Mouse (Mus musculus) A20 (cell line): Measurements from ENCODE around the gene Vmn1r236.

Experiments
- DNase-seq: peaks from one replicate; pipeline ENCODE4 v3.0.0-alpha.2; 2011; ENCODE audit warnings: low read depth, low spot score

Vmn1r236 gene

DNA sequence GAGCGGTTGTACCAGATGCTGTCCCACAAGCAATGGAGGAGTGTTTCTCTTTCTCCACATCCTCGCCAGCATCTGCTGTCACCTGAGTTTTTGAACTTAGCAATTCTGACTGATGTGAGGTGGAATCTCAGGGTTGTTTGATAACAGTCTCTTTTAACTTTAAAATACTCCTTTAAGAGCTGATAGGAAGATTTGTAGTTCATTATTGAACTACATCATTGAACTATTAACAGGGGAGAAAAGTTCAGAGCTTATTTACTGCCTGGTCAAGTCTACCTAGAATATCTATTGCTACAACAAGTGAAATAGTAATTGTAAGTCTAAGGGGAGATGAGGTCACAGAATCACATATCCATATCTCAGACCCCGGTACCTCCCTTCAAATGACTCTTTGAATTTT is at the start of gene Vmn1r236:
Vmn1r236 (plus strand) TSS at position 301 of the 400 bp plus-strand sequence.
- DNase-seq, result no peak

DNA sequence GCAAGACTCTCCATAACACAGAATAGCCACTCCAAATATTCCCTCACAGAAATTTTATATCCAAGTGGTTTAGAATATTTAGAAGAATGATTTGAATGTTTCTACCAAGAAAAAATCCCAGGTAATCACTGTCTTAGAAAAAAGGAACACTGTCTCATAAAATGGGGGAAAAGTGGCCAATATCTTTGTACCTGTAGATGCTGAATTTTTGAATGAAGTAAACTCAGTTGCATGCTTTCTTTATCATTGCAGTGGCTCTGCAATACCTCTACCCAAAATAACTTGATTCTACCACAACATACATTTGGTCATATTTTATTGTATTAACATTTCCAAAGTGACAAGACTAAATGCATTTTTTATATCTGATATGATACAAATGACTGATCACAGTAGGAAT is 26.6 kb upstream of the Vmn1r236 start, which contains the start of gene Vmn1r235:
Vmn1r235 (plus strand) TSS at position 301 of the 400 bp plus-strand sequence.
- DNase-seq, result no peak

DNA sequence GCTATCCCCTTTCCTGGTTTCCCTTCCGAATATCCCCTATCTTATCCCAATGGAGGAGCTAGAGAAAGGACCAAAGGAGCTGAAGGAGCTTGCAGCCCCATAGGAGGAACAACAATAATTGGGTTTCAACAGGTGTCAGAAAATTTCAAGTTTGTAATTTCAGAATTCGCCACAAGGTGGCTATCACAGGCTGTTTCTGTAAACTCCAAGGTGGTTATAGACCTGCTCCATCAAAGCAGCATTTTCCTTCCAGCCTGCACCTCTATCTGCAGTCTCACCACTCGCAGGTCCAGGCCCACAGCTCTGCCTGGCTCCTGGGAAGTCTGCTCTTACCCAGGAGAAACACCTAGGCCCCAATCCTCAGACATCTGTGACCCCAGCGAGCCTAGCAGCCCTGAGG is 10.6 kb upstream of the Vmn1r236 start:
- DNase-seq, result peak; percentile 86

DNA sequence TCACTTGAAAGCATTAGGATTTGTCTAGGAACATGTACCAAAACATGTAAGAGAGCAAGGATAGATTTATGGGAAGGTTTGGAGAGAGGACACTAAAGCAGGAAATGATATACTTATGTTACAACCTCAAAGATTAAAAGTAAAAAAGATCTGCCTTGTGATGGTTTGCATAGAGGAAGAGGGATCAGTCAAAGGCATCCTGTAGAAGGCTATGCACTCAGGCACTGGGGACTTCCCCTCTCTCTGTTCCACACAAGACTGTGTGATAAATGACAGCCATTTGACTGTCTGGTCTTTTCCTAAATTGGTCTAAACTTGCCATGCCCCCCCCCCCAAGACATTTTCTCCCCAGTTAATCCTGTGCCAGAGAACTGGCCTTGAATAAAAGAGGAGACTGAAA is 1.7 kb downstream of the Vmn1r236 start:
- DNase-seq, result no peak

DNA sequence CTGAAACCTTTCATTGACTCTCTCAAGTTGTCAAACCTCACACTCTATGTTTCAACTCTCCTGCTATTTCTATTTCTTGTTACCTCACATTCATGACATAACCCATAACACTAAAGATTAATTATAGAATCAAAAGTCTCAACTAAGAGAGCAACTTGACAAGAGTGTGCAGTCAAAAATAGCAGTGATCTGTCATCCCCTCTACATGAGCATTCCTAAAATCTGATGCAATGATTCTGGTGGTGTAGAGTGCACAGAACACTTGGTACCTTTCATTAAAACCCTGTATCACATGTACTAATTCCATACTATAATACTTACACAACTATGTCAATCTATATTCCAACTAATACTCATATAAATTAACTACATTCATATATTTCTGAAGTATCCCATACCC is 7.0 kb downstream of the Vmn1r236 start:
- DNase-seq, result no peak

DNA sequence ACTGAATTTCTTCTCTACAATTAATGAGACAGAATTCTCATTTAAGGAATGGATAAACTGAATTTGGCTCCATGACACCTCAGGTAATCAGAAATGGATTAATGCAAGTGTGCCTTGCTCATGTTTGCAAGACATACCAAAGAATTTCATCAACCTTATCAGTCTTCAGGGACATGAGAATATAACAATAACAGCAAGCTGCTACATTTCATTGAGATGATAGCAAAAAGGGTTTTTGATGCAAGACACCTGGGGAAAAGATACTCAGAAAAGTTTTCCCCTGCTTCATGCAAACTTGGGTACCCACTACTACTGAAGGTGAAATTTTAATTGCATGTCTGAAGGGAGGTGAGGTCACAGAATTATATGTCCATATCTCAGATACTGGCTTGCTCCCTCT is 28.8 kb downstream of the Vmn1r236 start, which contains the start of gene Vmn1r237:
Vmn1r237 (plus strand) TSS at position 301 of the 400 bp plus-strand sequence.
- DNase-seq, result no peak
